Mouse (Mus musculus) megakaryocyte, embryonic 14.5 days (primary cell): ENCODE measurements at regions not wholly inside any gene's neighbourhood (a gene's known extent, or its start where the extent isn't known, plus 50 kb on each side); places are given as distances from the start of the nearest gene placed in this dataset.

Experiments
- FLI1 ChIP-seq: IDR thresholded peaks from 2 replicates; pipeline ENCODE4 v1.6.1; 2012; ENCODE audit warnings: low read length, inconsistent platforms, mixed read lengths
- GATA1 ChIP-seq: IDR thresholded peaks from 3 replicates; pipeline ENCODE4 v1.6.1; 2012; ENCODE audit warnings: mixed read lengths, low read length, inconsistent platforms, borderline replicate concordance

GRCm38 (mm10) chr2:46506951-46507350 lies 1389.8 kb upstream of the Zeb2 start:
- TF ChIP-seq GATA1 (no peak), FLI1 (no peak)
